Mouse (Mus musculus) liver, embryonic 12.5 days (tissue): ENCODE data around the gene Urgcp. TPM values are rescaled to one million over a fixed set of nuclear protein-coding genes. Genes with fewer than 3 reads are reported as not detected.

Experiments
- ATAC-seq: fragments of 200-750 bp; cut with Nextera tagmentation; 2 replicates; pipeline ENCODE4 v1.8.0; 2017; ENCODE audit warnings: moderate number of reproducible peaks, mild to moderate bottlenecking, moderate library complexity
- H3K27ac ChIP-seq: fragments of 300-500 bp; sonication (generic); 2 replicates; pipeline ENCODE4 v1.5.1; 2016; ENCODE audit warnings: mild to moderate bottlenecking
- H3K27me3 ChIP-seq: fragments of 300-500 bp; sonication (generic); replicated peaks from 2 replicates; pipeline ENCODE4 v1.6.1; 2016; ENCODE audit warnings: mild to moderate bottlenecking, moderate library complexity
- H3K36me3 ChIP-seq: fragments of 300-500 bp; sonication (generic); 2 replicates; pipeline ENCODE4 v1.6.1; 2016; ENCODE audit warnings: mild to moderate bottlenecking, moderate library complexity
- H3K4me1 ChIP-seq: fragments of 300-500 bp; sonication (generic); 2 replicates; pipeline ENCODE4 v1.6.1; 2016
- H3K4me2 ChIP-seq: fragments of 300-500 bp; sonication (generic); 2 replicates; pipeline ENCODE4 v1.6.1; 2016; ENCODE audit warnings: mild to moderate bottlenecking, moderate library complexity
- H3K4me3 ChIP-seq: fragments of 300-500 bp; sonication (generic); 2 replicates; pipeline ENCODE4 v1.5.1; 2016; ENCODE audit warnings: mild to moderate bottlenecking, moderate library complexity
- H3K9ac ChIP-seq: fragments of 300-500 bp; sonication (generic); 2 replicates; pipeline ENCODE4 v1.6.1; 2016; ENCODE audit warnings: mild to moderate bottlenecking, moderate library complexity
- H3K9me3 ChIP-seq: fragments of 300-500 bp; sonication (generic); replicated peaks from 2 replicates; pipeline ENCODE4 v1.6.1; 2016; ENCODE audit warnings: mild to moderate bottlenecking, moderate library complexity
- WGBS: fragments of 180-500 bp; shearing (Covaris S2); methylation state at CpG from one replicate; pipeline ENCODE4 v1.1.7; 2016; ENCODE audit not compliant: insufficient replicate concordance; 5-methylcytosine and 5-hydroxymethylcytosine counted together
- polyA plus RNA-seq: library from polyadenylated mRNA; unstranded; fragments of >200 nt; fragmentation: Nextera tagmentation; extraction: Ambion mirVana; gene quantifications from 2 replicates; pipeline ENCODE4 v1.2.1, GENCODE M21; 2016

The Urgcp gene
- polyA plus RNA-seq, 1 experiment from 2014 or later: 14.6 TPM

DNA sequence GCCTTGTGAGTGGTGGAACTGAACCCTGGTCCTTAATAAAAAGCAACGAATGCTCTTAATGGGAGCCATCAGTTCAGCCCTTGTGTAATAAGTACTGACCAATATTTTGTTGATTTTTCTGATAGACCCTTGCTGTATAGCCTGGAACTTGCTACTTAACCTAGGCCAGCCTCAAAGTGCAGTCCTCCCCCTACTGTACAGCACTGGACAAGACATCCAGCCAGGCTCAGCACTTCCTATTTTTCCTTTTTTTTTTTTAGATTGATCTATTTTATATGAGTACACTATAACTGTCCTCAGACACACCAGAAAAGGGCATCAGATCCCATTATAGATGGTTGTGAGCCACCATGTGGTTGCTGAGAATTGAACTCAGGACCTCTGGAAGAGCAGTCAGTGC lies 58.8 kb downstream of the Urgcp start:
- Histone ChIP-seq H3K9me3 (no peaks in the 10 kb centered on the region), H3K4me3 (no peak overlapping the region), H3K4me2 (no peak overlapping the region), H3K36me3 (peaks cover 33% of the 10 kb centered on the region), H3K27me3 (no peaks in the 10 kb centered on the region), H3K27ac (no peak overlapping the region), H3K4me1 (peaks cover 33% of the 10 kb centered on the region), H3K9ac (no peak overlapping the region)
- ATAC-seq: no peak
- 71% methylated on average over 1 of the region's 1 CpGs for WGBS

DNA sequence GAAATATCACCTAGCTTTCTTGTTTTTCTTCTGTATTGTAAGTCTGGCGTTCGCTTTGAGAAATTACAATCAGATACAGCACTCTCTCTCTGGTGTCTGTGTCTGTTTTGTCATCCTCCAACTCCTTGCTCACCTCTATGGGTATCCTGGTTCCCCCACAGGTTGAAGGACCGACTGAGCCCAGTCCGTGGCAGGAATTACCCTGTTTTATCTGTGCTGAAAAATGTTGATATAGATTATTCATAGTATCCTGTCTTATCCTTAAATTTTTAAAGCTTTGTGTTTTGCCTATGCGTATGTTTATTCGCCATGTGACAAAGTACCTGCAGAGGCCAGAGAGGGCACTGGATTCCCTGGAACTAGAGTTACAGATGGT lies 59.2 kb downstream of the Urgcp start:
- Histone ChIP-seq H3K4me3 (no peak overlapping the region), H3K27ac (no peak overlapping the region), H3K36me3 (peaks cover 33% of the 10 kb centered on the region), H3K9ac (no peak overlapping the region), H3K4me2 (no peak overlapping the region), H3K27me3 (no peaks in the 10 kb centered on the region), H3K9me3 (no peaks in the 10 kb centered on the region), H3K4me1 (peaks cover 30% of the 10 kb centered on the region)
- no peak for ATAC-seq
- 80% methylated on average over 6 of the region's 6 CpGs for WGBS

DNA sequence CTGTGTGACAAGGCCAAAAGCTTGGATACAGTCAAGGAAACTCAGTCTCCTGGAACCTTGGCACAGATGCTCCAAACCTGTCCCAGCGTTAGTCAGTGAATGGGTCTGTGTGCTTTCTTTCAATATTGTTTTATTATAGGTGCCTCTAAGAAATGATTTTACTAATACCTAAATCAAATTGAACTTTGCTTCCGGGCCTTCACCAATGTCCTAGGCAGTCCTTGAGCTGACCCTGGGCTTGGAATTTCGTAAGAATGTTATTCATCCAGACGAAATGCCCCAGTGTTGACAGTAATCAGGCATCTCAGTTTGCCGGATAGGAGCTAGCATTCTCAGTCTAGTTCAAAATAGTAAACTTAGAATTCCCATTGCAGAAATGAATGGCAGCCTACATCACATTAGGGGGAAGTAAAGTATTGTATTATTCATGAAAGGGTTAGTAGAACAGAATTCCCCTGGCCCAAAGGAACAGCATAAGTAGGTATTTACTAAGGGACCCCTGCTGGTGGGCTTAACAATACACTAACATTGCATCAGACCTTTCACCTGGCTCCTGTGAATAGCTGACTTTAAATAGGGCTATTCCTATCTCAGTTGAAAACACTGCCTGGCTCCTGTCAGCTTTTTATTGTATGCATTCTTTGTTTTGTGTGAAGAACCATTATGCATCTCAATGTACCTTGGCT lies 59.8 kb downstream of the Urgcp start:
- Histone ChIP-seq H3K27ac (no peak overlapping the region), H3K36me3 (peaks cover 33% of the 10 kb centered on the region), H3K9ac (no peak overlapping the region), H3K4me3 (no peak overlapping the region), H3K4me1 (peaks cover 29% of the 10 kb centered on the region), H3K27me3 (no peaks in the 10 kb centered on the region), H3K9me3 (no peaks in the 10 kb centered on the region), H3K4me2 (no peak overlapping the region)
- ATAC-seq: no peak
- WGBS: 77% methylated on average over 5 of the region's 5 CpGs

DNA sequence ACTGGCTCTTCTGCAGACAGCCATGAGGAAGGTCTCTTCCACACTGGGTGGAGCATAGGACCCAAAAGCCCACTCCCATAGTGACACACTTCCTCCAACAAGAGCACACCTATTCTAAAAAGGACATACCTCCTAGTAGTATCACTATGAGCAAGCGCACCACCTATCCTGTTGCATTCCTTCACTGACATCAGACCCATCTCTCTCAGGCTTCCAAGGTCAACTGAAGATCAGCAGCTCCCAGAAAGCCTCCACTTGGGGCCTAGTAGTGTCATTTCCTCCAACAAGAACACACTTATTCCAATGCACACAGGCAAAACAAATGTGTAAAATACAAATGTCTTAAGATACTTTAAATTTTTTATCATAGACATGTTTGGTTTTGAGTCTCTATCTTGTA lies 60.4 kb downstream of the Urgcp start:
- 85% methylated on average over 1 of the region's 1 CpGs for whole genome bisulfite sequencing
- no peaks in the 10 kb centered on the region for H3K9me3 ChIP-seq

DNA sequence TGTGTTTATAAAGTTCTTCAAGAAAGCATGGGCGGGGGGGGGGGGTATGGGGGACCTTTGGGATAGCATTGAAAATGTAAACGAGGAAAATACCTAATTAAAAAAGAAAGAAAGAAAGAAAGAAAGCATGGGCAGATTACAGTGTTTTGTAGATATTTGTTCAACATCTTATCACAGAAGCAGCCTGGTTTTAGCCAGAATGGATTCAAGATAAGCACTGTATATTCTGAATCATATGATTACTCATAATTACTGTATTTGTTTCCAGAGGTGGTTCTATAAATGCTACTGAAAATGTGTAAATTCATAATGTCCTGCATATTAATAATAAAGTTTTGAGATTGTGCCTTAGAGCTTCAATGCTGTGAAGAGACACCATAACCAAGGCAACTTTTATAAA lies 60.9 kb downstream of the Urgcp start:
- Histone ChIP-seq H3K27ac (no peak overlapping the region), H3K9me3 (no peaks in the 10 kb centered on the region), H3K4me1 (peaks cover 23% of the 10 kb centered on the region), H3K4me3 (no peak overlapping the region), H3K4me2 (no peak overlapping the region), H3K27me3 (no peaks in the 10 kb centered on the region), H3K36me3 (peaks cover 33% of the 10 kb centered on the region), H3K9ac (no peak overlapping the region)
- ATAC-seq: no peak
- 55% methylated on average over 2 of the region's 2 CpGs for WGBS

More for the DNA sequence above, 60.4 kb downstream of the Urgcp start:
- Histone ChIP-seq H3K27me3 (no peaks in the 10 kb centered on the region), H3K36me3 (peaks cover 33% of the 10 kb centered on the region), H3K4me3 (no peak overlapping the region), H3K4me1 (peaks cover 28% of the 10 kb centered on the region), H3K9ac (no peak overlapping the region), H3K27ac (no peak overlapping the region), H3K4me2 (no peak overlapping the region)
- ATAC-seq: no peak

DNA sequence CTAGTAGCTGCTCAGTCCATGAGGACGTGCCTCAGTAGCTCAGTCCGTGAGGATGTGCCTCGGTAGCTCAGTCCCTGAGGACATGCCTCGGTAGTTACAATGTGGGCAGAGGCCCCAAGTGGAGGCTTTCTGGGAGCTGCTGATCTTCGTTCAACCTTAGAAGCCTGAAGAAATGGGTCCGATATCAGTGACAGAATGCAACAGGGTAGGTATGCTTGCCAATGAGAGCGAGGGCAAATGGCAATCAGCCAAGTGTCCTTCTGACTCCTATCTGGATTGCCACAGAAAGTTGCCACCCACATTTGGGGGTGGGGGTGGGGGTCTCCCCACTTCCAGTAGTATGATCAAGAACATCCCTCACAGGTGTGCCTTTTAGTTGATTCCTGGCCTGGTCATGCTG lies 61.4 kb downstream of the Urgcp start:
- ATAC-seq: no peak
- Histone ChIP-seq H3K9me3 (no peaks in the 10 kb centered on the region), H3K9ac (no peak overlapping the region), H3K27me3 (no peaks in the 10 kb centered on the region), H3K4me2 (no peak overlapping the region), H3K27ac (no peak overlapping the region), H3K4me1 (peaks cover 18% of the 10 kb centered on the region), H3K36me3 (peaks cover 31% of the 10 kb centered on the region), H3K4me3 (no peak overlapping the region)
- WGBS: 73% methylated on average over 7 of the region's 7 CpGs

DNA sequence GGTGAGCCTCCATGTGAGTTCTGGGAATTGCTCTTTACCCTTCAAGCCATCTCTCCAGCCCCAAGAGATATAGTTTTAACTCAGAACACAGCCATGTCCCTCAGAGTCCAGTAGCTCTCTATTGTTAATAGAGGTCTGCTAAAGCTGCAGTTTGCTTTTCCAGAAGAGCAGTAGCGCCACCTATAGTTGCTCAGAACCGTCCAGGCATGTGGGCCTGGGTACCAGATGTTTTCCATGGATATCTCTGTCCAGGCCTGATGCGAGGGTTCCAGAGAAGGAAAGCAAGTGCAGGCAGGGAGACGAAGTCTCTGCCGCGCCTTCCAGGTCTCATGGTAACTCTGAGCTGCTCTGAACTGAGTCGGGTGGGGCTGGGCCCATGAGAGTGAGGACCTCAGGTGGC lies 70.4 kb downstream of the Urgcp start:
- Histone ChIP-seq H3K27me3 (peaks cover 4% of the 10 kb centered on the region; the same call in 1 of the 2 replicates), H3K36me3 (no peaks in the 10 kb centered on the region), H3K27ac (no peak overlapping the region), H3K4me3 (no peak overlapping the region), H3K9me3 (no peaks in the 10 kb centered on the region), H3K4me1 (no peaks in the 10 kb centered on the region), H3K9ac (no peak overlapping the region), H3K4me2 (no peak overlapping the region)
- ATAC-seq: no peak
- WGBS: 28% methylated on average over 7 of the region's 7 CpGs

DNA sequence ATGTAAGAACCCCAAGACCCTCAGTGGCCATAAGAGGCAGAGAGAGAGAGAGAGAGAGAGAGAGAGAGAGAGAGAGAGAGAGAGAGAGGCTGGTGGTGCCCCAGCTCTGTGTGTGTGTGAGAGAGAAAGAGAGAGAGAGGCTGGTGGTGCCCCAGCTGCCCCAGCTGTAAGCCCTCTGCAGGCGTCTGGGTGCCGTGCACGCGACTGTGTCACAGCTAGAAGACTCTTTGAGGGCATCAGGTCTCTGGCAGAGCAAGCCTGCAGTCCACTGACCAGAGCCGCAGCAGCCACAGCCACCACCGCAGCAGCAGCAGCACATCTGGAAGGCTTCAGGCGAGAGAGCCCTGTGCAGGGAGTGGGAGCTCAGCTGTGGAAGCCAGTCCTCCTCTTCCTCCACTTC lies 77.9 kb downstream of the Urgcp start:
- WGBS: 25% methylated on average over 7 of the region's 7 CpGs
- H3K4me1 ChIP-seq: no peaks in the 10 kb centered on the region
- H3K27ac ChIP-seq: no peak overlapping the region
- no peak overlapping the region for H3K4me2 ChIP-seq
- no peaks in the 10 kb centered on the region for H3K9me3 ChIP-seq
- no peaks in the 10 kb centered on the region for H3K36me3 ChIP-seq
- H3K4me3 ChIP-seq: no peak overlapping the region
- ATAC-seq: no peak
- H3K9ac ChIP-seq: no peak overlapping the region
- H3K27me3 ChIP-seq: no peaks in the 10 kb centered on the region

DNA sequence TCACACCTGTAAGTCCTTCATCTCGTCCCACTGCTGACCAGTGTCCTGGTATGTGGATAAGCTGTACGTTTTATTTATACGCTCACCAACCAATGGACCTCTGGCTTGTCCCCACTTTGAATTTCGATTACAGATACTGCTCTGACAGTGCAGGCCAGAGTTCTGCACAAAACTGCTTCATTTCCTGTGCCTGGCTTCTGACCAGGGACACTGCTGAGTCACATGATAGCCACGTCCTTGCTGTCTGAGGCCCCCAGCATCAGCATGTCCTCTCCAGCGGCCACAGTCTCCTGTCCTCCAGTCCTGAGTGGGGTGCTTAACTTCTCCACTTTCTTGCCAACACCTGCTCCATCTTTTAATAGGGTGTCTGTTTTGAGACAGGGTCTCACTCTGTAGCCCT lies 79.6 kb downstream of the Urgcp start:
- no peaks in the 10 kb centered on the region for H3K4me1 ChIP-seq
- no peaks in the 10 kb centered on the region for H3K9me3 ChIP-seq
- H3K4me2 ChIP-seq: no peak overlapping the region
- H3K9ac ChIP-seq: no peak overlapping the region
- H3K36me3 ChIP-seq: no peaks in the 10 kb centered on the region
- no peak overlapping the region for H3K4me3 ChIP-seq
- no peak for ATAC-seq
- H3K27ac ChIP-seq: no peak overlapping the region
- no peaks in the 10 kb centered on the region for H3K27me3 ChIP-seq
- 55% methylated on average over 6 of the region's 6 CpGs for WGBS

Other genes with a start within 250 kb of the Urgcp start
- gene Xbp1, start 241.7 kb downstream of the Urgcp start, polyA plus RNA-seq: 108 and 112 TPM in 2 replicates
- gene Ccdc117, start 220.2 kb downstream of the Urgcp start, polyA plus RNA-seq: 17.3 and 19.1 TPM in 2 replicates
- gene Ankrd36, start 192.7 kb downstream of the Urgcp start, polyA plus RNA-seq: 0.67 and 0.80 TPM in 2 replicates
- gene Mrps24, start 46.7 kb downstream of the Urgcp start, polyA plus RNA-seq: 143 and 149 TPM in 2 replicates
- gene Dbnl, start 26.1 kb upstream of the Urgcp start, polyA plus RNA-seq: 71.6 and 72.0 TPM in 2 replicates
- 1.7 TPM in 2 replicates for gene Pgam2, start 41.4 kb upstream of the Urgcp start, polyA plus RNA-seq
- gene Polm, start 75.6 kb upstream of the Urgcp start, polyA plus RNA-seq: 2.8 and 2.9 TPM in 2 replicates
- 8.5 and 9.6 TPM in 2 replicates for gene Aebp1, start 99.6 kb upstream of the Urgcp start, polyA plus RNA-seq
- gene Pold2, start 115.9 kb upstream of the Urgcp start, polyA plus RNA-seq: 105 TPM in 2 replicates
- 21.8 and 22.5 TPM in 2 replicates for gene Myl7, start 136.4 kb upstream of the Urgcp start, polyA plus RNA-seq
- gene Gck, start 187.7 kb upstream of the Urgcp start, polyA plus RNA-seq: 0.31 and 0.37 TPM in 2 replicates
- 25.2 and 25.7 TPM in 2 replicates for gene Ykt6, start 193.3 kb upstream of the Urgcp start, polyA plus RNA-seq